Mouse (Mus musculus) CD8-positive naive resting alpha-beta T cell, adult 2 months (primary cell): ENCODE data around the gene Pitpnc1.

Experiments used
- DNase-seq, 2 experiments: peaks; one replicate each; pipeline ENCODE4 v3.0.0; 2022; ENCODE audit warnings: low read depth in 2 of 2, low spot score in 2 of 2

Gene Pitpnc1

DNA sequence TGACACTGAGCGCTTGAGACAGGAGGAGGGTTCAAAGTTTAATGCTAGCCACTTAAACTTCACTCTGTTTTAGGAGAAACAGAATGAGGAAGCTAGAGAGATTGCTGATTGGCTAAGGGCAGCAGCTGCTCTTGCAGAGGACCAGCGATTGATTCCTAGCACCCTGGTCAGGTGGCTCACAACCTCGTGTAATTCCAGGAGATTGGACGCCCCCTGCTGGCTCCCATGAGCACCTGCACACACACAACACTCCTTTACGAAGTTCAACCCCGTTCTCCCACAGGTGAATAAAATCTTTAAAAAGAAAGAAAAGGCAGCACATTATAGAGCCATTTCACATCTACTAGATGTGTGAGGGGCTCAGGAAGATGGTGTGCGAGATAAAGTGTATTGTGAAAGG, 224.8 kb downstream of the Pitpnc1 start:
- DNase-seq: no peak

DNA sequence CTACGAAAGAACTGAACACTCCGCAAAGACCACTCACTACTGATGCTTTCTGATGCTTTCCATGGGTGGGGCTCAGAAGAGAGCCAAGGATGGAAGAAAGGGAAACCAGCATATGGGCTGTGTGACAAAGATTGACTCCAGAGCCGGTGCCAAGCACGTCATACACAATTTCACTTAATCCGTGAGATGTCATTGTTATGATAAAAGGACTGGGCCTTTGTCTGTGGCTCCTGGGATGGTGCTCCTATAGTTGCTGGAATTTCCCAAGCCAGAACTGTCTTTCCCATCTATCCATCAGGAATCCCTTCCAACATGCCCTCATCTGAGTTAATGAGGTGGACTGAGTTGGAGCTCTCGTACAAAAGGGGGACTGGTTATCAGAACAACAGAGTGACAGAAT, 227.4 kb downstream of the Pitpnc1 start:
- DNase-seq: no peak

DNA sequence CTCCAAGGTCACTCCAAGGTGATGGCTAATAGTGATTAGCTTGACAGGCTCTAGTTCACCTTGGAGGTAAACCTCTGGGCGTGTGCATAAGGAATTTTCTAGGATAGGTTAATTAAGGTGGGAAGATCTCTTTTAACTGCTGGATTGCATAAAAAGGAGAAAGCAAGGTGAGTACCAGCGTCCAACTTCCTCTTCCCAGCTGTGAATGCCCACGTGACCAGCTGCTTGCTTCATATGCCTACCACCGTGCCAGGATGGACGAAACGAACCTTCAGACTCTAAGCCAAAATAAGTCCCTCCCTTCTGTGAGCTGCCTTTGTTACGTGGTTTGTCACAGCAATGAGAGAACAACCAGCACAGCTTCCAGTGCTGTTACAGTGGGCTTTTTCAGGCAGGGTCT, 228.8 kb downstream of the Pitpnc1 start:
- no peak for DNase-seq

DNA sequence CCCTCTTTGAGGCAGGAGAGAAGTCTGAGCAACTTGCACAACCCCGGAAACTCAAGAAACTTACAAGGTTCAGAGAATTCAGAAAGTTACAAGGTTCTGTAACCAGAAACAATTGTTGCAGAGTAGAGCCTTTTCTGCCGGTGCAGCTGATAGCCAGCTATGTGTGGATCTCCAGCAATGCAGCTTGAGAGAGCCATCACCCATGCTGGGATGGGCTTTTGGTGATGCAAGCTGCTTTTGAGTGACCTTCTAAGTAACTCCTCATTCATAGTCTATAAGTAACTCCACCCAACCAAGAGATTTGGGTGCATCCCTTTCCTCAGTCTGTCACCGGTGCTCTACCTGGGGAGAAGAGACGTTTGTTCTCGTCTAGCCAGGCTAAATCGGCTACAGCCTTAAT, 232.0 kb downstream of the Pitpnc1 start:
- DNase-seq: no peak

DNA sequence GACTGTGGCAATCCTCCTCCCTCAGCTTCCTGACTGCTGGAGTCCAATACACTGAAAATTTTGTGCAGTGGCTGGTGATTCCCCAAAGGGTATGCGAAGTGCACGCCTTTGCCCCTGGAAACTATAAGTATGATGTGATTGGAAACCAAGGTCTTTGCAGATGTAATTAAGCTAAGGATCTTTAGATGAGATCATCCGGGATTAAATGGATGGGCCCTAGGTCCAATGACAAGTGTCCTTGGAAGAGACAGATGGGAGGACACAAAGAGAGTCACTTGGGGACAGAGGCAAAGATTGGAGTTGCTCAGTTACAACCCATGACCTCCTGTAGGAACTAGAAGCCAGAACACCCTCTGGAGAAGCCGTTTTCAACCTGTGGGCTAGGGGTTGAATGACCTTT, 233.0 kb downstream of the Pitpnc1 start:
- no peak for DNase-seq

DNA sequence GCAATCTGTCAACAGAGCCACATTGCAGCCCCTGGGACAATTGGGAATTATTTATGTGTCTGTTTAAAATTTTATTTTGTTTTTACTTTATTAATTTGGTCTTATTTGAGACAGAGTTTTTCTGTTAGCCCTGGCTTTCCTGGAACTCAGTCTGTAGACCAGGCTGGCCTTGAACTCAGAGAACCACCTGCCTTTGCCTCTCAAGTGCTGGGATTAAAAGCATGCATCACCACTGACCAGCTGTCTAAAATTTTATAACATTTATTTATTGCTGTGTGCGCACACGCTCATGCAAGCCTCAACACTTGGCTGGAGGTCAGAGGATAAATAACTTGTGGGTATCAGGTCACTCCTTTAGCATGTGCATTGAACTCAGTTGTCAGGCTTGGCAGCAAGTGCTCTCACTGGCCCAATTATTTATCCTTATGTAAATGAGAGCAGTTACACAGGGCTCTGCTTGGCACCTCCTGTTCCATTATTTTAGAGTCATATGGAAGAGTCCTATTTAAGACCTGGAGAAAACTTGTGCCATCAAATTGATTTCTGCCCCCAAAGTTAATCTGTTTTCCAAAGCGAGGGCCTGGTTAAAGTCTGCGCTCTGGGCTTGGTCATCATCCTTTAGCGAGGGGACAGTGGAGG, 237.1 kb downstream of the Pitpnc1 start:
- no peak for DNase-seq

DNA sequence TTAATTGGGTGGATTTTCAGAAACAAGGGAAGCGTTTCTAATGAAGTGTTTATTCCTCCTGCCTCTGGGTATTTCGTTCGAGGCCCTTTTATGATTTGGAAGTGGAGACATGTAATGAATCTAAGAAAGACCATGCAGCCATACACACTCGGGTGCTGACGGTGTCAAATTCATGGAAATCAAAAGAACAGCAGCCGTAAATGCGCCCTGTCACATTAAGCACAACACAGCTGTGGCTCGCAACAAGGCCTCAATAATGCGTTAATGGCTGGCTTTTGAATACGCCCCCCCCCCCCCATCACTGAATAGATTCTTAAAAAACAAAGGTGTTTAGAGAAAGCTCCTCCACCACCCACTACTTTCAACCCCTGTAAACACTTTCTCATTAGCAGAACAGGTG, 240.4 kb downstream of the Pitpnc1 start:
- DNase-seq: no peak

DNA sequence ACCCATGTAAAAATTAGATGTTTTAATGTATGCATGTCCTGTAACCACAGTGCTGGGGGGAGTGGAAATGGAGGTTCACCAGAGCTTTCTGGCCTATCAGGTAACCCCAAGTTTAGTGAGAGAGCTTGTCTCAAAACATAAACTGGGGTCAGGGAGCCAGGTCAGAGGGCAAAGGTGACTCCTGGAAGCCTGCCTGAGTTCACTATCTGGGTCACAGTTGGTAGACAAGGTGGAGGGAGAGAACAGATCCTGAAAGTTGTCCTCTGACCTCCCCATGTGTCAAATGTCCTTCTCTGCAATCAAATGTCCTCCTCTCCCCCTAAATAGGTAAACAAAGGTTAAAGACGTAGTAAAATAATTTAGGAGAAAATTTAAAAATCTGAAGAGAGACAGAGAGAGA, 244.1 kb downstream of the Pitpnc1 start:
- DNase-seq: no peak

DNA sequence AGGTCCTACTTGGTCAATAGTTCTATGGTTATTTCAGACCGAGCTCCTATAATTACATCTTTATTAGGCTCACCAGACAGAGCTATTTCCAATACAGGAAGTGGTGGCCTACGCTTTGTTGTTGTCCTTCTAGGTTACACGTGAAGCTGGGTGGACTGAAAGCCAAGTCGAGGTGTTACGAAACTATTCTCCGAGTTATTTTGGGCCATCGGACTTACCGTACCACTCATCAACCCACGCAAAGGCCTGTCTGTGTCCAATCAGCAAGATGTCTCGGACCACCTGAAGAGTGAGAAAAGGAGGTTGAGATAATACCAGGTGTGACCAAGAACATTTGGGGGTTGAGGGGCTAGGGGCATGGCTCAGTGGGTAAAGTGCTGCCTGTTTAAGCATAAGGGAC, 244.5 kb downstream of the Pitpnc1 start:
- no peak for DNase-seq

DNA sequence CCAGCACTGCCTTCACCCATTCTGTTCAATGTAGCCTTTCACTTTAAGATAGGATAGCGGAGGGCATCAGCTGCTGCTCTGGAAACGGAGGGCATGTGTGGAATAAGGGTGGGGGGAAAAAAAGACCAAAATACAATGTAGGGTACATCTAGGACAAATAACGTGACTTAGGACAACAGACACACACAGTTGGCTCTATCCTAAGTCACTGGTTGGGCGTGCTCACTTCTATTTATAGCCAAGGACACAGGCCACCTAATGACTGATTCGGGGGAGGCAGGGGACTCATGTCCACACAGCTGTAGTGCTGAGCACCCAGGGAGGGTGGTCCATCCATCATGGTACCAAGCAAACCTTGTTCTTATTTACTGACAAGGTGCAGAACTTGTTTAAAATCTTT, 245.2 kb downstream of the Pitpnc1 start:
- no peak for DNase-seq

DNA sequence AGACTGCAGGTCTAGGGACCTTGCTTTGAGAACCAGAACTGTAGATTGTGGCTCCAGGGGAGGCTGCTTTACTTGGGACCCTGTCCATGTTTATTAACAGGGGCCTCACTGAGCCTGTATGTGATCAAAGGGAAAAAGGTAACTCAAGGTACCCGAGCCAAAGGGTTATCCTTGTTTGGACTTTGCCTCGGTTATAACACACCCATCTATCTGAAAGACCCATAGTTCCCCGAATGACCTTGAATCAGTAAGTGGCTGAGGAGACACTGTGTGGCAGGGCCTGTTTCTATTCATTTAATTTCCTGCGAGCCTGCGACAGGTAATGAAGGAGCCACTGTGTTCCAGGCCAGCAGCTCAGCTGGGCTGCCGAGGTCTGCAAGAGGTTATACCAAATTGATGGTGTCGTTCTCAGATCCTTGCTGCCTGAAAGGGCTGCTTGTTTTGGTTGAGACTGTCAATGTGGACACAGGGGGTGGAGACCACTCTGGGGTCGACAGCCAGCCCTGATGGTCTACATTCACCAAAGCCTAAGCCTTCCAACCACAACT, 246.8 kb downstream of the Pitpnc1 start:
- no peak for DNase-seq

DNA sequence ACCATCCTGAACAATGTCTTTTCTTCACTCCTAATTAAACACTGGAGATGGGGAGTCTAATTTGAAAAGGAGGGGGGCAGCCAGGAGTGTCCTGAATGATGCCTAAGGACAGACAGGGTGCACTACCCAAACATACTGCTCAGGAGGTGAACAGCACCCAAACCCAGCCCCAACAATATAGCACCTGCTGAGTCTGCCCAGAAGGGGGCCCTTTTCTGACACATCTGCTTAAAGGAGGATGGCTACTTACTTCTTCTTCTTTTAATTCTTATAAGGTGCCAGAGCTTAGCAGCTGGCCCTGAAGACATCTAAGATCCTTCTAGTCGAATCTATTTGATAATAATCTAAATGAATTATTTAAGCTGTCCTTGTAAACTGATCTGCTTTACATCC, 247.3 kb downstream of the Pitpnc1 start:
- no peak for DNase-seq

DNA sequence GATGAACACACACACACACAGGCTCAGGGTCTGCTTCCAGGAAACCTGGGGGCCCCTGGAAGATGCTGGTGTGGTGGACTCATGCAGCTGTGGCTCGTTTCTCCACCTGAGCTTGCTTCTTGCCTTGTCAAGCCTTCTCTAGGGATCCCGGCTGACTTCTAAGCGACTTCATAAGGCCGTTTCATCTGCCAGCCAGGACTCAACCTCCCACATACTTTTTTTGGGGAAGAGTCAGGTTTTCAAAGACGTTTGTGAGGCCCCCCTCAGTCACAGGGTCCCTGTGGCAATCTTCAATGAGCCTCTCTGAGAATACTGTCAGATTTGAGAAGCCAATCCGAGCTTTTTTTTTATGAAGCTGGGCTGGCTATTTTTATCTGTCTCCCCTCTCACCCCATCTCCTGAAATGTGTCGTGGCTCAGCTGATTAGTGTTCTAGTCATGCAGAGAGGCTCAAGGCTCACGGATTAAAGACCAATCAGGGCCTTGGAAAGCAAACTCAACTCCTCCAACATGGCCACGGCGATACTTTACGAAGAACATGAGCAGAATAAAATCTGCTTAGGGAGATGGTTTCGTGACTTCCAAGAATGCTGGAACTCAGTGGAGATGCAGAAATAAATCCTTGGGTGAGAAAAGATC, 247.8 kb downstream of the Pitpnc1 start:
- DNase-seq: no peak

DNA sequence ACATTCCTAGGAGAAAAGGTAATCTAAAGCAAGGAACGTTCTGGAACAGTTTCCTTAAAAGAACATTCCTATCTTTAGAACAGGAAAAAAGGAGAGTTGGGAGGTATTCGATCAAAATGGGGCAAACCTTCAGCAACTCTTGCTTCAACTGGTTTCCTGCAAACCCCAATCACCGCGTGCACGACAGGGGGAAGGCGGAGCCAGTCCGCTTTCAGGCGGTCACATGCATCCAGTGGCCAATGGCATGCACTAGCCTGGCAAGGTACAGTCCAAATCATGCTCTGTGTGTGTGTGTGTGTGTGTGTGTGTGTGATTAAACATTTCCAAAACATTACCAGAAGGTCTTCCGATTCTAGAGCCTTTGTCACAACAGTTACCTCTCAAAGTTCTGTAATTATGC, 255.4 kb downstream of the Pitpnc1 start:
- no peak for DNase-seq

DNA sequence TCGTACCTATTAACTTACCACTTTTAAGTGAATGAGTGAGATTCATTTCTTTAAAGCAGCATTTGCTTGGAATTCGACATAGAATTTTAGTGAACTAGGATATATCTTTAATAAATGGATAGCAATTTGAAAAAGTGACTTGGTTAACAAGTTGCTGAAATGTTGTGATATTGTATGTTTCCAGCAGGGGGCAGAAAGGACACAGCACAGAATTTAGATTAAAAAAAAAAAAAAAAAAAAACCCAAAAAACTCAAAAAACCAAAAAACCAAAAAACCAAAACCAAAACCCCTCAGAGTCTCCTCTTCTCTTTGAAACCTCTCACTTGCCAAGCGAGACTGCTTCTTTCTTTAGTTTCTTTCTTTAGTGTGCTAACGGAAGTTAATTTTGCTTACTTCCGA, 256.8 kb downstream of the Pitpnc1 start:
- peak in 1 of 2 experiments; percentile 18 for DNase-seq

DNA sequence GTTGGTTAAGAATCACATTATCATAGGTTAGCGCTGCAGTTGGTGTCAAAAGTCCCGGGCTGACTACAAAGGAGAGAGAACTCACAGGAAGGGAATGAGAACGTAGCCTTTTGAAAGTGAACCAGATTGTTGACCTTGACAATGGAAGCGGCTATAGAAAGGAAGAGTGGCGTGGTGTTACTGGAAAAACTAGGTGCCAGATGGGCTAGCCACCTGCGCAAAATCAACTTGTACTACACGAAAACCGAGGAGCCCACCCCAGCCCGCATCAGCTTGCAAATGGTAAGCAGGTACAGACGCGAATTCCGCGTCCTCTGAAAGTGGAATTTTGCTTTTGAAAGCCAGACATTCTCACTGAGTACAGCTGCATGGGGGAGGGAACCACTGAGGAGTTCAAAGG, 260.7 kb downstream of the Pitpnc1 start:
- no peak for DNase-seq

DNA sequence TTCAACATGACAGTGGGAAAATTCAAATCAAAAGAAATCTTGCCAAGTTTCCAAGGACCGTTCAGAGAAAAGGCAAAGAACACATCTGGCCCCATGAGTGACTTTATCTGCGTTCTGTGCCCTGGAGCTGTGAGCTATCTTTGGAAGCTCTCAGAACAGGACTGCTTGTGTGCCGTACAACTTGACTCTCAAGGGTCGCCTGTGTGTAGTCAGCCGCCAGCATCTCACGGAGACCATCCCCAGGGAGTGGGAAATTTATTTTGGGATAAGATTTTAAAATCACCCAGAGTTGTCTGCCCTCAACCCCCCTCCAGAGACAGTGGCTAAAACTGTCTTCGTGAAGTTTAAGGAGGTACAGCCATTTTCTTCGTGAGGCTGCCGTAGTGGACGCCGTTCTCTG, 268.7 kb downstream of the Pitpnc1 start:
- no peak for DNase-seq

DNA sequence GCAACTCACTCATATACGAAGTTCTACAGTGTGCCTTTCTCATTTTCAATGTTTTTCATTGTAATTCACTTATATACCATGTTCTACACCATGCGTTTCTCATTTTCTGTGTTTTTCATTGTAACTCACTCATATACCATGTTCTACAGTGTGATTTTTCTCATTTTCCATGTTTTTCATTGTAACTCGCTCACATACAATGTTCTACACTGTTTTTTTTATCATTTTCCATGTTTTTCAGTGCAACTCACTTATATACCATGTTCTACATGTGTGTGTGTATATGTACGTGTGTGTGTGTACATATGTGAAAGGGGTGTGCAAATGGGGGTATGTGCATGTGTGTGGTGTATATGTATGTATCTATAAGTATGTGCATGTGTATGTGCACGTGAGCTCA, 271.2 kb downstream of the Pitpnc1 start:
- no peak for DNase-seq

DNA sequence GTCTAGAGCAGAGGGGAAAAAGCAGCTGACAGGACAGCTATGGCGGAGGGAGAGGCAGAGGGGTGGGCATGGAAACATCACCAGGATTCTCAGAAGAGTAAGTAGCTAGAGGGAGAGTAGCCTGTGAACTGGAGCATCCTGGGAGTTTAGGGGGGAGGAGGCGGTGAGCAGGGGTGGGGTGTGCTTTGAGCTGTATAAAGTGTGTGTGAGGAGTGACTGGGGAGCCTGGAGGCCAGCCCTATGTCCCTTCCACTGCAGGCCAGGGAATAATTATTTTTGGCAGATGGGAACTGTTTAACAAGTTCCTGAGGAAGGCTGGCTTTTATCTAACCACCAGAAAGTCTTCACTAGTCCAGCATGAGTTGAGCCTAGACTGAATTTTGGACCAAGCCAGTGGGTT, 275.2 kb downstream of the Pitpnc1 start:
- DNase-seq: no peak

DNA sequence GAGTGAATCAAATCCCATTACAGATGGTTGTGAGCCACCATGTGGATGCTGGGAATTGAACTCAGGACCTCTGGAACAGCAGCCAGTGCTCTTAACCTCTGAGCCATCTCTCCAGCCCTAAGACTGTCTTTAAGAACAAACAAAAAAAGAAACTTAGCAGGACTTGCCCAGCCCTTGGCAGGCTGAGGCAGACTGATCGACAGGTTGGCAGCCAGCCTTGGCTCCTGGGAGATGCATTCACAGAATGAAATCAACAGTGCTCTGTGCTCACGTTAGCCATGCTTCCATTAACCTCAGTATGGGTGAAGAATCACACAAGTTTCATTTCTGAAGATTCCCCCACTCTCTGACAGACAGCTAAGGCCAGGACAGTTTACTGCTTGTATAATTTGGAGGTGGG, 280.1 kb downstream of the Pitpnc1 start:
- no peak for DNase-seq

DNA sequence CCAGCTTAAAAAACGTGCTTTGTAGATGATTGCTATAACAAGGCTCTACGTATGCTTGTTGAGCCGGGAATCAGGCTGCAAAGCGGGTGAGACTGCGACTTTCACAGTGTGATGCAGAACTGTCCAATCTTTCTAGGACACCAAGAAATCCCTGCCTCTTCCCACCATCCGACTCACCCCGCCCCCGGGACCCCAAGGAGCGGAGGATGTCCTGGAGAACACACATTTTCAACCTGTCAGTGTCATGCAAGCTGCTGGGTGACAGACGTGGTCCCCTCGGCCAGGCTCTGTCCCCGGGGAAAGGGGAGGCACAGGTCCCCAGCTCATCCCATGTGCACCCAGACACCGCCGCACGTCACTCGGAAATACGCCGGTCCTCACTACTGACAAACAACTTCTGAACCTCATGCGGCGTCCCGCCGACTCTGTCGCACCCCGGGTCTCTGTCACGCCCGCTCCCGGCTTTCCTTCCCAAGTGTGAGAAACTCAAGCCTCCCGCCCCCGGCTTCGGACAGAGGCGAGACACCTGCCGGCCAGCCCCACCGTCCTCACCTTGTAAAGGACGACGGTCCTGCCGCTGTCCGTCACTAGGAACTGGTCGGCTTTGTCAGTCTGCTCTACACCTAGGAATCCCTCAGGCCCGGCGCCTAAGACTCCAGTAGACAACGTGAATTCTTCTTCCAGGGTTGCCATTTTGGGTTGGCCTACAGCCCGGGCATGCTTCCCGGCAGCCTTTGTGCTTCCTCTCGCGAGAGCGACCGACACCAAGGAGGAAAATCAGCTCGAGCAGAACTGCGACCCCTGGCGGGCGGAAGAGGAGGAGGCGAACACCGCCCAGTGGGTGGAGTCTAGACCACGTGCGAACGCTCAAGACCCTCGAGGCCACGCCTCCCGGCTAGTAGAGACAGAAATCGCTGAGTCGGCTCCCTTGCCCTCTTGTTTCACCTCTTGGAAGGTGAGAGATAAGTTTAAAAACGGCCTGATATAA, 281.6 kb downstream of the Pitpnc1 start, which contains the start of gene Nol11:
Gene Nol11, minus strand, starts transcription at position 817 of the 988 bp plus-strand sequence.
- peak; percentile 97 to 98 for DNase-seq

DNA sequence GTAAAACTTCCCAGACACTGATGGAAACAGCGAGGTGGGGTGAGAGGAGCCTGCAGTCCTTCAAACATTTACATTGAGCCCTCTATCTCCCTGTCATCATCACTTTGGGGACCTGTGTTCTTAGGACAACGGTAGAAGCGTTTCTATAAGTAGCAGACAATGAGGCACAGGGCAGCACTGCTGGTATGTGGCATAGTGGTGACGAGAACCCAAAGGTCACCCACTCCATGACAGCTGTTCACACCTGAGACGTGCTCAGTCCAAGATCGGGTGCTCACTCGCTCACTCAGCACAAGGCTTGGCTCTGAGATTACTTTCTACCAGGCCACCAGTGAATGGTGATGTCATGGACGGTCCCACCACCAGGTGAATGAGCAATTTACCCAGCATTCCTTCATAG, 286.7 kb downstream of the Pitpnc1 start:
- DNase-seq: no peak
